Mouse (Mus musculus) lung, postnatal 25 days (tissue): ENCODE data around the gene Gbp8.
"Not testable (repeated sequence)": the region's sequence is repeated elsewhere in the genome, so short reads cannot be mapped to it uniquely, and the experiment has no call there.

Experiments used
- DNase-seq: peaks from one replicate; pipeline ENCODE4 v3.0.0; 2022; ENCODE audit warnings: low spot score

Gene Gbp8

DNA sequence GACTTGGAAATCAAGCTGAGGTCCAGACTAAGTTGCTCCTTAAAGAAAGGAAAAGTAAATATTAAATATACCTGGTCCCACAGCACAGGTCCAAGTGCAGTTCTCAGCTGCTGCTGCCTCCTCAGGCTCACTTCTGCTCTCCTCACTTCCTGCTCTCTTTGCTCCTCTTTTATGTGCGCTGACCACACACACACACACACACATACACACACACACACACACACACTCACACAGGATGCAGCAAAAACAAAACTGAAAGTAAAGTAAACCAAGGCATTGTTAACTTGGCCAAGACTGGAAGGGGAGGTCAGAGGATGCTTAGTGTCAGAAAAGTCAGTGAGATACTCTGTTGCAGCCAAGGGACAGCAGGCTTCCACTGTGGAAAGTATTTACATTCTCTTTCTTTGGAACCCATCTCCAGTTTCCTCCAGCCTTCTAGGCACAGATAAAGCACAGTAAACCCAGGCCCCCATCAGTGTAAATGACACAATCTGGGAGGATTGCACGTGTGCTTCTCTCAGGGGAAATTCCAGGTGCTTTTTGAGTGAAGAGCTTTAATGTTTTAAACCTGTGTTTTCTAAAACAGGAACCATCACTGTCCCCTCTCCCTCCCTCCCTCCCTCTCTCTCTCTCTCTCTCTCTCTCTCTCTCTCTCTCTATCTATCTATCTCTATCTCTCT is at the start of gene Gbp8, which contains the start of the genes Gbp9 and Gbp4:
TSS of gene Gbp8 (minus strand) at position 132 of the 680 bp plus-strand sequence.
TSS of gene Gbp9 (minus strand) at position 131 of the 680 bp plus-strand sequence.
TSS of gene Gbp4 (minus strand) at position 178 of the 680 bp plus-strand sequence.
- peak; percentile 40 for DNase-seq

DNA sequence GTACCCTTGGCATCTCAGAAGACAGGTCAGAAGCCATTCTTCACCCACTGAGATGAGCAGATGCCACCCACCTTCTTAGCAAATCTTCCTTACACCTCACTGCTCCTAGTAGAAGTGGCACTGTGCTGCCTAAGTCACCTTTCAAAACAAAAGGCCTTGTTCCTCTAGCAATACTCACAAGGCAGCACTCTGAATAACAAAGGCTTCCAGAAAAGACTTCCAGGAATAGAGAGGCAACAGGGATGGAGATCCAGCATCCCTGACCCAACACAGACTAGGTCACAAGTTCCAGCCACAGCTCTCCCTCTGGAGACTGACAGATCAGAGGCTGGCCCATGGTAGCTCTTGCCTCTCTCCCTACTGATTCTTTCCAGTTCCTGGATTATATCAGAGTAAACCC is 42.1 kb upstream of the Gbp8 start:
- no peak for DNase-seq

DNA sequence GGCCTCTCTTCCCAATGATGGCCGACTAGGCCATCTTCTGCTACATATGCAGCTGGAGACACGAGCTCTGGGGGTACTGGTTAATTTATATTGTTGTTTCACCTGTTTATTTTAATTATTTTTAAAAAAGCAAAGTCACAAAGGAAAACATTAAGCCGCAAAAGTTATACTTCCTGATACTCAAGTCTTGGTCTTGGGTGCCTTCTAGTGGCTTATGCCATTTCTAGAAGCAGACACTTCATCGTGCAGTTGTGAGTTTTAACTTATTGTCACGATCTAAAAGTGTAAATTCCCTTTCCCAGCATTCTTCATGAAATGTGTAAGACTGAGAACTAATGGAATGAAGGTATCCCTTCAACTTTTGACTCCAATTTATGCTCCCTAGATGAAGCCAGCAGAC is 17.2 kb upstream of the Gbp8 start:
- DNase-seq, result no peak

DNA sequence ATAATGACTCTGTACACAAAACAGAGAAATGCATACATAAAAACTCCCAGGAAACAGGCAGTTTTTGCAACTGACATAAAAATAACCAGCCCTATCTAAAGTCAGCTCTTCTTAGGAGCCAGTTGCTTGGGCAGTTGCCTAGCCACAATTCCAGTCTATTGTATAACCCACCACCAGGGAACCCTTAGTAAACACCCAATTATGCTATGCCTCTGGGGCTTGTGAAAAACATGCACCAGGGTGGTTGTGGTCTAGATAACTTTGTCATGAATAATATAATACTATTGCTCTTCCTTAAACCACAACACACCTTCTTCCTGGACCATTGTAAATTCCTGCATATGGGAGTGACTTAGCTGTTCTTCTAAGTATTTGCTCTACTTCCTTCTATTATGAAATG is 14.7 kb upstream of the Gbp8 start:
- no peak for DNase-seq

DNA sequence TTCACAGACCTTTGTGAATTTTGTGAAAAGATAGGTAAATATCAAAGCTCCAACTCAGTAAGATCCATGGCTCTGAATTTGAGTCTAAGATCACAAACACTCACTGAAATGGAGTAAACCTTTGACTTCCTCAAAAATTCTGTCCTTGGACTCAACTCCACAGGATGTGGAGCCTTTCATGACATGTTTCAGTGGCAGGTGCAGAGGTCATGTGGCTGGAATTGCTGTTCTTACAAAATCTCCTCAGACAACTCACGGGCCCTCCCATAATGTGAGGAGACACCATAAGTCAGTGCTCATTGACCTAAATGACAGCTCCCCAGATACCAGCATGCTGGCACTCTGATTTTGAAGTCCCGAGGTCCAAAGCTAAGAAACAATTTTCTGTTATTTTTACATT is 8.7 kb upstream of the Gbp8 start:
- not testable (repeated sequence) for DNase-seq

DNA sequence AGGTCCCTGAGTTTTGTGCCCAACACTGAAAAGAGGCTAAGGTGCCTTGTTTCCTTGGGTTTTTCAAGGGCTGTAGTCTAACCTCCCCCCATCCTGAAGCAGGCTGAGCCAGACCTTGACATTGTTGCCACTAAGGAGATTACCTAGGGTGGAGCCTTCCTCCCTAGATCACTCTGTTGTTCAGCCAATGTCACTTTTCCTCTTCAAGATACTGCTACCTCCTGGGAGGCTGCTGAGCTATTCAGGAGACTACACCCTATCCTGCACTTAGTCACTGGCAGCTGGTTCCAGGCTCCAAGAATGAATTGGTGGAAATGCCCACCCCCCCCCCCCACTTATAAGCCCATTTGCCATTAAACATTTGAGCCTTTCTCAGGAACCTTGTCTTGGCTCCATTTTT is 7.1 kb upstream of the Gbp8 start:
- DNase-seq, result peak; percentile 52

DNA sequence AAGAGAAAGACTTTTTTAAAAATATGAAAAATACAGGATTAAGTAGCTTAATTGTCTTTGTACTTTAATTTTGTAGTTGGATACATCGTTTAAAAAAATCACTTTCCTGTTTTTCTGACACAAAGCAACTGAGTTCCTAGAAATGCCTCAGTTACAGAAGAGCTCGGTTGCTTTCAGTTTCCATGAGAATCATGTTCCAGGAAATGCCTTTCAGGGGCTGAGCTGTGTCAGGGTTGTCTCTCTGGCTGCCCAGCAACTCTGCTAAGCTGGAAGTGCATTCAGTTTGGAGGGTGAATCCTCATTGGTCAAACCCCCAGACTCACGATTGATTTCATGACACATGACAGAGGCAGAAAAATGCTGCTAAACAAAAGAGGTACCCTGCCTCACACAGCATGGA is 6.4 kb upstream of the Gbp8 start:
- peak; percentile 42 for DNase-seq

DNA sequence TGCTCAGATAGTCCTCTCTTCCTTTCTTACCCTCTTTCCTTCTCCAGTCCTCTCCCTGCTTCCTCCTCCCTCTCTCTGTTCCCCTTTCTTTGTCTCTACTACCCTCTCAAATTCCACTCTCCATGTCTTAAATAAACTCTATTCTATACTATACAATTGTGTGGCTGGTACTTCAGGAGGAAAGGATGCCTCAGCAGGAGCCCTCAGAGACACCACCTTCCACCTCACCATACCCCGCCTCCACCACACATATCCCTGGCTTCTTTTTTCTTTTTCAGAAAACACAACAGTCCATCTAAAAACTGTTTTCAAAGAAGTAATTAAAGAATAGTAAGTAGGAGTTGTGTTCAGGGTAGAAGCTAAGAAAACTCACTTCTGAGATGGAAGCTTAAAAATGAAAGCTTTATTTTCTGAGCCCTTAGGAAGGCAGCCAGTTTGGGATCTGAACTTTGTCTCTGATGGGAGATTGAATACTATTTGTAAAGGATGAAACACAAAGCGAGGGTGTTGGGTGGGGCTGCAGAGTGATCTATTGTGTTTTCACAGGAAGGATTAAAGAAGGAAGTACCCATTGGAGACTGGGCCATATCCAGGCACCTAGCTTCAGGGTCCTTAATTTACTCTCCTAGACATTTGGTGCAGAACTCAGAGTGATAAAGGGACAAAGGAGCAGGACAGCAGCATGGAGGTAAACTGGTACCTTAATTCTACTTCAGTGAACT is 910 bp upstream of the Gbp8 start:
- DNase-seq, result not testable (repeated sequence)

DNA sequence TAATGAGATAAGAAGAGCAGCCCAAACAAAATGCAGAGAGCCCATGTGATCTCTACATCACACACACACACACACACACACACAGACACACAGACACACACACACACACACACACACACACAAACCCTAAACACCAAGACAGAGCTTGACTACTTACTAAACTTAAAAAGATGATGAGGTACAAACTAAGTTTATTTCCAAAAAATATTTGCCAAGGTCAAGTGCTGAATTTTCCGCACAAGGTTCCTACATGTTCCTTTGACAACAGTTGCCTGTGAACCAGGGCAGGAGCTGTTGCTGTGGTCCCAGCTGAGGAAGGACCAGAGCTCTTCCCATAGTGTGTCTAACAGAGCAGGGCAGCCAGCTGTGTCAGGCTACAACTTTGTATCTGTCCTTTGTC is 434 bp downstream of the Gbp8 start:
- DNase-seq, result no peak

DNA sequence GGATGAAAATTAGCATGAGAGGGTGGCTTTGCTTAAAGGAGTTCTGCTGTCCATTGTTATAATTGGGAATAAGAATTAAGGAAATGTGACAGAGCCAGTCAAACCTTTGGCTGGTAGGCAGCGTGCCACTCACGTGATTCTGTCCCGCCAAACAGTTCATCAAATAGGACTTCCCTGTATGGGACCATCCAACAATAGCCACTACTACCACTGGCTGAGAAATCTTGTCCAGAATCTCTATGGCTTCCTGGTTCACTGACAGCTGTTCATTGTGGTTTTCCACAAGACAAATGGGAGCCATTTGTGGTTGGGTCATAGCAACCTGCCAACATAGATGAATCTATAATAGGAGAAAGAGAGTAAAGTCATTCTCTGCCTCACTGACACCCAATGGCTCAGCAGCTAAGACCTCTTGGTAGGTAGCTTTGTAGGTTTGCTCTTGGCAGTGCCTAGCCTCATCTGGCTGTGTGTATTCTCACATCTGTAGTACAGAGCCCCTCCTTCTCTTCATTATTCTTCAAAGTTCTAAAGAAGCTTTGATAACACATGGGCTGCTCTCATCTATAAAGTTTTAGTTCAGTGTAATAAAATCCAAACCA is 2.5 kb downstream of the Gbp8 start:
- peak; percentile 55 for DNase-seq

DNA sequence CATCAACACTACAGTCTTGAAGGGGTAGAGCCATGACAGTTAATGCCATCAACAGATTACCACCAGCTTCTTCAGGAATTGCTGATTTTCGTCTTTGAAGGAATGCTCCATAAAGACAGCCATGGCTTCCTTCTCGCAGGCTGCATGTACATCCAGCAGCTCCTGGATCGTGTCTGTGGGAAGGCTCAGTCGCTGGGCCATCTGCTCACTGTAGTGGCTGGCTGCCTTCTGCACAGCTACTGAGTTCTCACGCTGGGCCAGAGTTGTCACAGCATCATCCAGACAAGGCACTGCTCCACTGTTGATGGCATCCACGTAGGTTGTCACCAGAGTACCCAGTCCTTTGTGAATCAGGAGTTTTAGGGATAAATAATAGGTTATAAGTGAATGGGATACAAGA is 17.6 kb downstream of the Gbp8 start:
- DNase-seq, result not testable (repeated sequence)

DNA sequence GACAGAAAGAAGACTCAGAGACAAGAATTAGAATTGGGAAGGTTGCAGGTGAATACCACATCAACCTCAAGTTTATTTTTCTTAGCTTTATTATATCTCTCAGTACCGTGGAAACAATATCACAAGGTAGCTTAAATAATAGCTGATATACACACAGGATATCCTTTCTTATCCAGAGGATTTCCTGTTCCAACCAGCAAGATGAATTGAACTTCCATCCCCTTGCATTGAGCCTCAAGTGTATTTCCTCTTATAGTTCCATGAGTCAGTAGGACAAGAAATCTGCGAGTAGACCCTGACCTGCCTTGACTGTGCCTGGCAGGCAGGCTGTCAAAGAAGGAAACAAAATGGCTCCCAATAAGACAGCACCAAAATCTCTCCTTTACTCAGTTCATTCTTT is 23.6 kb downstream of the Gbp8 start:
- no peak for DNase-seq

DNA sequence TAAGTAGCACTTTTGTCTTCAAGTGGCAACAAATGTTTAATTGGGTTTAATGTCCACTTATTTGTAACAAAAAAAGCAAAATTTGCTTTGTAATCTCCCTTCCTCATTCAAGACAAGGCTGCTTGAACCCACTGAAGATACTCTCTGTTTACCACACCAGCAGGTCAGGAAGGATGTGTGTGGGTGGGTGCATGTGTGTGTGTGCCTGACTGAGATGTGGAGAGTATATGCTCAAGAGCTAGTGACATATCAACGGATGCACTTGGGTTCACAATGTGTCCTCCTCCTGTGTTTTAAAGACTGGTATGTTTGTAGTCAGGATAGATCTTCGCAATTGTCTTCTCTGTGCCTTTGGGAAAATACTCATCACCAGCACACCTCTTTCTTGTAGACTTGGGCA is 24.6 kb downstream of the Gbp8 start:
- DNase-seq, result peak; percentile 58

DNA sequence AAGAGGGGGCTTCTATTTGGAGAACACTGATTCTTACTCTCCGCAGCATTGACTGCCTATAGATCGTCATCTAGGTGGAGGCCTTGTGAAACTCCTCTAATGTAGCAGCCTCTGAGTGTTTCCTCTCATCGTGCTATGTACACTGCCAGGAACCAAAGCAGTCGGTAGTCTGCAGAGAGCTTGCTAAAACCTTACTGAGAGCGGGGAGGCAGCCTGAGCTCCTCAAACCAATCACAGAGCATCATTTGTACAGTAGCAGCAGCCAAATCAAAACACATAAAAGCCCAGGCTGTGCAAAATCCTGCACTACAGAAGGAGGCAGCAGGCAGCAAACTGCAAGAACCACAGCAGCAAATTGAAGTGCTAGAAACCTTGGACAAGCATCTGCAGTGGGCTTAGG is 25.7 kb downstream of the Gbp8 start:
- DNase-seq, result no peak

DNA sequence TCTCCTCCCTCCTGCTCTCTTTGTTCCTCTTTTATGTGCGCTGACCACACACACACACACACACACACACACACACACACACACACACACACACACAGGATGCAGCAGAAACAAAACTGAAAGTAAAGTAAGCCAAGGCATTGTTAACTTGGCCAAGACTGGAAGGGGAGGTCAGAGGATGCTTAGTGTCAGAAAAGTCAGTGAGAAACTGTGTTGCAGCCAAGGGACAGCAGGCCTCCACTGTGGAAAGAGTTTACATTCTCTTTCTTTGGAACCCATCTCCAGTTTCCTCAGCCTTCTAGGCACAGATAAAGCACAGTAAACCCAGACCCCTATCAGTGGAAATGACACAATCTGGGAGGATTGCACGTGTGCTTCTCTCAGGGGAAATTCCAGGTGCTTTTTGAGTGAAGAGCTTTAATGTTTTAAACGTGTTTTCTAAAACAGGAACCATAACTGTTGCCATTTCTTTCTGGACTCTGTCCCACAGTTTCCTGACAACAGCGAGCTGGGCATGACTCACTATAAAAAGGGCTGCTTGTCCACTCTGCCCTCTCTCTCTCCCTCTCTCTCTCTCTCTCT is 29.0 kb downstream of the Gbp8 start:
- DNase-seq, result peak; percentile 85

DNA sequence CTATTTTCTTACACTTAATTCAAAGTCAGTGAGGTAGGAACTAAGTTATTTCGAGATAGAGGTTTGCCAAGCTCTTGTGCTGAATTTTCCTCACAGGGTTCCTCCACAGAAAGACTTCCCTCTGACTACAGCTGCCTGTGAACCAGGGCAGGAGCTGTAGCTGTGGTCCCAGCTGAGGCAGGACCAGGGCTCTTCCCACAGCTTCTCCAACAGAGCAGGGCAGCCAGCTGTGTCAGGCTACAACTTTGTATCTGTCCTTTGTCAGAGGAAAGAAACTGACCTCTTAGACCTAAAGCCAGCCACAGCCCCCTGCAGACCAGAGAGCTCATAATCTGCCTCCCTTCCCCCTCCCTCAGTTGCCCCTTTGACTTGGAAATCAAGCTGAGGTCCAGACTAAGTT is 29.6 kb downstream of the Gbp8 start:
- DNase-seq, result not testable (repeated sequence)

DNA sequence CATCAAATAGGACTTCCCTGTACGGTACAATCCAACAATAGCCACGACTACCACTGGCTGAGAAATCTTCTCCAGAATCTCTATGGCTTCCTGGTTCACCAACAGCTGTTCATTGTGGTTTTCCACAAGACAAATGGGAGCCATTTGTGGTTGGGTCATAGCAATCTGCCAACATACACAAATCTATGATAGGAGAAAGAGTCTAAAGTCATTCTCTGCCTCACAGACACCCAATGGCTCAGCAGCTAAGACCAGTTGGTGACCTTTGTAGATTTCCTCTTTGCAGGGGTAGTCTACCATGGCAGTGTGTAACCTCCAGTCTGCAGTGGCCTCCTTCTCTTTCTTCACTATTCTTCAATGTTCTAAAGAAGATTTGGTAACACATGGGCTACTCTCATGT is 33.7 kb downstream of the Gbp8 start:
- not testable (repeated sequence) for DNase-seq

DNA sequence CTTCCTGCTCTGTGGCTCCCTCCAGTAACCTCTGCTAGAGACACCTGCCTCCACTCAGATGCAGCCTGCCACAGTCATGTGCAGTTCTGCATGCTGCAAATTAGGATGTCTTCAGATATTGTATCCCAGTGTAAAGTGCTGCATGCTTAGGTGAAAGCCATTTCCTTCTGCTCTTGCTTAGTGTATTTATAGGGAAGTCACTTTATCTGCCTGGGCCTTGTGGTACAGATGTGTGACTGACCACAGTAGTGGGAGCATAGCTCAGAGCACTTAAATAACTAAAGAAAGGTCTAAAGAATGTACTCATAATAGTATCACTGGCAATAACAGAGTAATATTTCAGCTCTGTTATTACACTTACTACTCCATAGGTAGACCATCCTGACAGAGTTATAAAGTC is 57.4 kb downstream of the Gbp8 start:
- no peak for DNase-seq

DNA sequence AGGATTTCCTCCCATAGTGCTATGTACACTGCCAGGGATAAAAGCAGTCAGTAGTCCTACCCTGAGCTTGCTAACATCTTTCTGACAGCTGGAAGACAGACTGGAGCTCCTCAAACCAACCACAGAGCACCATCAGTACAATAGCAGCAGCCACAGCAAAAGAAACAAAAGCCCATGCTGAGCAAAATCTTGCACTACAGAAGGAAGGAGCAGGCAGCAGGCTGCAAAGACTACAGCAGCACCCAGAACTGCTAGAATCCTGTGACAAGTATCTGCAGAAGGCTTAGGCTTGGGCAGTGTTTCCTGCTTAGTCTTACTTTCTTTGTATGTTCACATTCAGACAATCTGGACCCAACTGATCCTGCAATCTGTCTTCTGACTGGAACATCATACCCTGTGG is 71.0 kb downstream of the Gbp8 start:
- DNase-seq, result not testable (repeated sequence)

DNA sequence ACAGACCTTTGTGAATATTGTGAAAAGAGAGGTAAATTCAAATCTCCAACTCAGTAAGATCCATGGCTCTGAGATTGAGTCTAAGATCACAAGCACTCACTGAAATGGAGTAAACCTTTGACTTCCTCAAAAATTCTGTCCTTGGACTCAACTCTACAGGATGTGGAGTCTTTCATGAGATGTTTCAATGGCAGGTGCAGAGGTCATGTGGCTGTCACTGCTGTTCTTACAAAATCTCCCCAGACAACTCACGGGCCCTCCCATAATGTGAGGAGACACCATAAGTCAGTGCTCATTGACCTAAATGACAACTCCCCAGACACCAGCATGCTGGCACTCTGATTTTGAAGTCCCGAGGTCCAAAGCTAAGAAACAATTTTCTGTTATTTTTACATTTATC is 74.9 kb downstream of the Gbp8 start:
- not testable (repeated sequence) for DNase-seq

DNA sequence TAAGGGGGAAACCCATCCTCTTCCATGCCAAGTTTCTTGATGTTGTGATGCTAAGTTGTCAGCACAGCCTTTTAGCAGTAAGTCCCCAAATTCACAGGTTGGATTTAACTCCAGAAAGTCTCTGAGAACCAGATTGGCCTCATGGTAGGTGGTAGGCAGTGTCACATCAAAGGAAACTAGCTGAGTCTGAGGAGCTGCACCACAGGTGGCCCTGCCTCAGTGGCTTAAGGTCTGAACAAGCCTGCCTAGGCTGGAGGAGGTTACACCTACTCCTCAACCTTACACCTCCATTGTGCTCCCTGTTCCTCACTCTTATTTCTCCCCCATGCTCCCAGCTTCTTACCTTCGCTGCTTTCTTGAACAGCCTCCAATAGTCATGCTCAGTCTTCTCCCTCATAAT is 76.0 kb downstream of the Gbp8 start:
- DNase-seq, result no peak

DNA sequence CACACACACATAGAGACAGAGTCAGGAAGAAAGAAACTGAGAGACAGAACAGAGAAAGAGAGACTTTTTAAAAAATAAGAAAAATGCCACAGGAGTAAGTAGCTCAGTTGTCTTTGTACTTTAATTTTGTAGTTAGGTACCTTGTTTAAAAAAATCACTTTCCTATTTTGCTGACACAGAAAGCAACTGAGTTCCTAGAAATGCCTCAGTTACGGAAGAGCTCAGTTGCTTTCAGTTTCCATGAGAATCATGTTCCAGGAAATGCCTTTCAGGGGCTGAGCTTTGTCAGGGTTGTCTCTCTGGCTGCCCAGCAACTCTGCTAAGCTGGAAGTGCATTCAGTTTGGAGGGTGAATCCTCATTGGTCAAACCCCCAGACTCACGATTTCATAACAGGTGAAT is 76.9 kb downstream of the Gbp8 start:
- not testable (repeated sequence) for DNase-seq

DNA sequence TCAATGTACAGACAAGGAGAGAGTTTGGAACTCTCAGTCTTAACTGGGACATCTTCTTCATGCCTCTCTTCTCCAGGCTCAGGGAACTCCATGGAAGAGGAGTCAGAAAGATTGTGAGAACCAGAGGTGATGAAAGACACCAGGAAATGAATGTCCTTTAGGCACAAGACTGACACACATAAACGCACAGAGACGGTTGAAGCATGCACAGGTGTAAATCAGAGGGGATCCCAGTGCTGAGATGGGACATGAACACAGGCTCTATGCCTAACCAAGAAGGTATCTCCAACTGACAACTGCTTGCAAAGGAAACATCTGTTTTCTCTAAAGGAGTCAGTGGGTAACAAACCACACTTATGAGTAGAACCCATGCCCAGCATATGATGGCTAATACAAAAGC is 79.1 kb downstream of the Gbp8 start:
- DNase-seq, result no peak
